Mouse (Mus musculus): ENCODE data around the gene Kynu. TPM values are rescaled to one million over a fixed set of nuclear protein-coding genes. Genes with fewer than 3 reads are reported as not detected.

Kynu gene
- polyA plus RNA-seq, 1 experiment from 2014 or later = 0.08 TPM

- Histone ChIP-seq H3K4me2 (ENCODE audit: low read length) (no peak overlapping the region), H3K9ac (replicated peaks; ENCODE audit: low read depth, low read length) (no peak overlapping the region), H3K36me3 (ENCODE audit: control insufficient read depth, insufficient read depth) (no peaks in the 10 kb centered on the region), H3K9me3 (ENCODE audit: control insufficient read depth, low read length) (no peaks in the 10 kb centered on the region), H3K27me3 (replicated peaks; ENCODE audit: control insufficient read depth, insufficient read depth, low read length) (no peaks in the 10 kb centered on the region), H3K27ac (ENCODE audit: low read length) (no peak overlapping the region), H3K4me3 (replicated peaks; ENCODE audit: low read length) (no peak overlapping the region), H3K4me1 (replicated peaks; ENCODE audit: control insufficient read depth, insufficient read depth, low read length) (no peaks in the 10 kb centered on the region)
- ATAC-seq = no peak; the same call in 1 of the 2 replicates
- 0% methylated on average over 1 of the region's 1 CpGs for WGBS
These were observed 67.7 kb downstream of the Kynu start for GRCm38 (mm10) chr2:43622844-43623243.

GRCm38 (mm10) chr2:43631786-43632185 lies 76.7 kb downstream of the Kynu start:
- Histone ChIP-seq H3K27me3 (replicated peaks; ENCODE audit: control insufficient read depth, insufficient read depth, low read length) (no peaks in the 10 kb centered on the region), H3K27ac (ENCODE audit: low read length) (no peak overlapping the region), H3K4me2 (ENCODE audit: low read length) (no peak overlapping the region), H3K9ac (replicated peaks; ENCODE audit: low read depth, low read length) (no peak overlapping the region), H3K4me3 (replicated peaks; ENCODE audit: low read length) (no peak overlapping the region), H3K4me1 (replicated peaks; ENCODE audit: control insufficient read depth, insufficient read depth, low read length) (peaks cover 3% of the 10 kb centered on the region; the same call in 1 of the 2 replicates), H3K36me3 (ENCODE audit: control insufficient read depth, insufficient read depth) (no peaks in the 10 kb centered on the region), H3K9me3 (ENCODE audit: control insufficient read depth, low read length) (no peaks in the 10 kb centered on the region)
- ATAC-seq = no peak

- H3K4me3 ChIP-seq (replicated peaks; ENCODE audit: low read length) = no peak overlapping the region
- no peaks in the 10 kb centered on the region for H3K27me3 ChIP-seq (replicated peaks; ENCODE audit: control insufficient read depth, insufficient read depth, low read length)
- H3K36me3 ChIP-seq (ENCODE audit: control insufficient read depth, insufficient read depth) = no peaks in the 10 kb centered on the region
- no peak overlapping the region for H3K27ac ChIP-seq (ENCODE audit: low read length)
- H3K4me1 ChIP-seq (replicated peaks; ENCODE audit: control insufficient read depth, insufficient read depth, low read length) = peaks cover 3% of the 10 kb centered on the region; the same call in 1 of the 2 replicates
- no peak overlapping the region for H3K4me2 ChIP-seq (ENCODE audit: low read length)
- no peaks in the 10 kb centered on the region for H3K9me3 ChIP-seq (ENCODE audit: control insufficient read depth, low read length)
- no peak for ATAC-seq
- H3K9ac ChIP-seq (replicated peaks; ENCODE audit: low read depth, low read length) = no peak overlapping the region
These were observed 81.4 kb downstream of the Kynu start for GRCm38 (mm10) chr2:43636498-43636897.

GRCm38 (mm10) chr2:43646962-43647361 lies 91.8 kb downstream of the Kynu start:
- H3K4me3 ChIP-seq (replicated peaks; ENCODE audit: low read length) = no peak overlapping the region
- no peaks in the 10 kb centered on the region for H3K27me3 ChIP-seq (replicated peaks; ENCODE audit: control insufficient read depth, insufficient read depth, low read length)
- H3K36me3 ChIP-seq (ENCODE audit: control insufficient read depth, insufficient read depth) = no peaks in the 10 kb centered on the region
- ATAC-seq = peak; percentile 66
- peak overlapping the region; percentile 50 for H3K27ac ChIP-seq (ENCODE audit: low read length)
- H3K4me2 ChIP-seq (ENCODE audit: low read length) = no peak overlapping the region
- WGBS = 46% methylated on average over 2 of the region's 2 CpGs
- no peaks in the 10 kb centered on the region for H3K9me3 ChIP-seq (ENCODE audit: control insufficient read depth, low read length)
- no peak overlapping the region for H3K9ac ChIP-seq (replicated peaks; ENCODE audit: low read depth, low read length)
- no peaks in the 10 kb centered on the region for H3K4me1 ChIP-seq (replicated peaks; ENCODE audit: control insufficient read depth, insufficient read depth, low read length)

GRCm38 (mm10) chr2:43669588-43669987 lies 114.5 kb downstream of the Kynu start:
- no peaks in the 10 kb centered on the region for H3K9me3 ChIP-seq (ENCODE audit: control insufficient read depth, low read length)
- no peaks in the 10 kb centered on the region for H3K36me3 ChIP-seq (ENCODE audit: control insufficient read depth, insufficient read depth)
- no peak overlapping the region for H3K27ac ChIP-seq (ENCODE audit: low read length)
- no peaks in the 10 kb centered on the region for H3K4me1 ChIP-seq (replicated peaks; ENCODE audit: control insufficient read depth, insufficient read depth, low read length)
- ATAC-seq = no peak
- H3K4me2 ChIP-seq (ENCODE audit: low read length) = no peak overlapping the region
- H3K27me3 ChIP-seq (replicated peaks; ENCODE audit: control insufficient read depth, insufficient read depth, low read length) = no peaks in the 10 kb centered on the region
- H3K4me3 ChIP-seq (replicated peaks; ENCODE audit: low read length) = no peak overlapping the region
- no peak overlapping the region for H3K9ac ChIP-seq (replicated peaks; ENCODE audit: low read depth, low read length)

GRCm38 (mm10) chr2:43673619-43674018 lies 118.5 kb downstream of the Kynu start:
- peak; percentile 88 for ATAC-seq
- H3K9me3 ChIP-seq (ENCODE audit: control insufficient read depth, low read length) = no peaks in the 10 kb centered on the region
- H3K36me3 ChIP-seq (ENCODE audit: control insufficient read depth, insufficient read depth) = no peaks in the 10 kb centered on the region
- H3K4me3 ChIP-seq (replicated peaks; ENCODE audit: low read length) = no peak overlapping the region
- H3K27ac ChIP-seq (ENCODE audit: low read length) = no peak overlapping the region
- H3K4me1 ChIP-seq (replicated peaks; ENCODE audit: control insufficient read depth, insufficient read depth, low read length) = no peaks in the 10 kb centered on the region
- no peaks in the 10 kb centered on the region for H3K27me3 ChIP-seq (replicated peaks; ENCODE audit: control insufficient read depth, insufficient read depth, low read length)
- WGBS = under 1% methylated on average over 6 of the region's 6 CpGs
- no peak overlapping the region for H3K4me2 ChIP-seq (ENCODE audit: low read length)
- H3K9ac ChIP-seq (replicated peaks; ENCODE audit: low read depth, low read length) = no peak overlapping the region

- no peaks in the 10 kb centered on the region for H3K27me3 ChIP-seq (replicated peaks; ENCODE audit: control insufficient read depth, insufficient read depth, low read length)
- H3K4me2 ChIP-seq (ENCODE audit: low read length) = no peak overlapping the region
- no peak overlapping the region for H3K27ac ChIP-seq (ENCODE audit: low read length)
- H3K36me3 ChIP-seq (ENCODE audit: control insufficient read depth, insufficient read depth) = no peaks in the 10 kb centered on the region
- H3K9me3 ChIP-seq (ENCODE audit: control insufficient read depth, low read length) = no peaks in the 10 kb centered on the region
- H3K4me1 ChIP-seq (replicated peaks; ENCODE audit: control insufficient read depth, insufficient read depth, low read length) = no peaks in the 10 kb centered on the region
- H3K9ac ChIP-seq (replicated peaks; ENCODE audit: low read depth, low read length) = no peak overlapping the region
- no peak overlapping the region for H3K4me3 ChIP-seq (replicated peaks; ENCODE audit: low read length)
- no peak for ATAC-seq
- 66% methylated on average over 3 of the region's 3 CpGs for WGBS
These were observed 119.0 kb downstream of the Kynu start for GRCm38 (mm10) chr2:43674098-43674497.

- 81% methylated on average over 4 of the region's 4 CpGs for WGBS
These were observed 120.1 kb downstream of the Kynu start for GRCm38 (mm10) chr2:43675277-43675676.

GRCm38 (mm10) chr2:43690402-43690801 lies 135.3 kb downstream of the Kynu start:
- no peaks in the 10 kb centered on the region for H3K9me3 ChIP-seq (ENCODE audit: control insufficient read depth, low read length)
- no peaks in the 10 kb centered on the region for H3K36me3 ChIP-seq (ENCODE audit: control insufficient read depth, insufficient read depth)
- no peak for ATAC-seq
- no peak overlapping the region for H3K9ac ChIP-seq (replicated peaks; ENCODE audit: low read depth, low read length)
- no peak overlapping the region; the same call in 1 of the 2 replicates for H3K27ac ChIP-seq (ENCODE audit: low read length)
- H3K4me3 ChIP-seq (replicated peaks; ENCODE audit: low read length) = no peak overlapping the region
- H3K4me2 ChIP-seq (ENCODE audit: low read length) = no peak overlapping the region
- 68% methylated on average over 2 of the region's 2 CpGs for WGBS
- no peaks in the 10 kb centered on the region for H3K27me3 ChIP-seq (replicated peaks; ENCODE audit: control insufficient read depth, insufficient read depth, low read length)
- 0 out of 2 replicates have a peak, but pooled peaks cover 2% of the 10 kb centered on the region for H3K4me1 ChIP-seq (replicated peaks; ENCODE audit: control insufficient read depth, insufficient read depth, low read length)

More at GRCm38 (mm10) chr2:43675277-43675676, 120.1 kb downstream of the Kynu start:
- Histone ChIP-seq H3K36me3 (ENCODE audit: control insufficient read depth, insufficient read depth) (no peaks in the 10 kb centered on the region), H3K4me1 (replicated peaks; ENCODE audit: control insufficient read depth, insufficient read depth, low read length) (no peaks in the 10 kb centered on the region), H3K4me3 (replicated peaks; ENCODE audit: low read length) (no peak overlapping the region), H3K27me3 (replicated peaks; ENCODE audit: control insufficient read depth, insufficient read depth, low read length) (no peaks in the 10 kb centered on the region), H3K4me2 (ENCODE audit: low read length) (no peak overlapping the region), H3K9ac (replicated peaks; ENCODE audit: low read depth, low read length) (no peak overlapping the region), H3K27ac (ENCODE audit: low read length) (no peak overlapping the region), H3K9me3 (ENCODE audit: control insufficient read depth, low read length) (no peaks in the 10 kb centered on the region)
- ATAC-seq = no peak

- Histone ChIP-seq H3K27ac (ENCODE audit: low read length) (peak overlapping the region; percentile 61), H3K9me3 (ENCODE audit: control insufficient read depth, low read length) (no peaks in the 10 kb centered on the region), H3K4me2 (ENCODE audit: low read length) (no peak overlapping the region), H3K4me3 (replicated peaks; ENCODE audit: low read length) (no peak overlapping the region), H3K27me3 (replicated peaks; ENCODE audit: control insufficient read depth, insufficient read depth, low read length) (no peaks in the 10 kb centered on the region), H3K9ac (replicated peaks; ENCODE audit: low read depth, low read length) (no peak overlapping the region), H3K36me3 (ENCODE audit: control insufficient read depth, insufficient read depth) (no peaks in the 10 kb centered on the region), H3K4me1 (replicated peaks; ENCODE audit: control insufficient read depth, insufficient read depth, low read length) (0 out of 2 replicates have a peak, but pooled peaks cover 2% of the 10 kb centered on the region)
- 0 out of 2 replicates have a peak, but pooled peaks have one; percentile 40 for ATAC-seq
- WGBS = 65% methylated on average over 2 of the region's 2 CpGs
These were observed 136.2 kb downstream of the Kynu start for GRCm38 (mm10) chr2:43691290-43691689.
